Mouse (Mus musculus): ENCODE measurements around the gene Vmn1r223. TPM values are rescaled to one million over a fixed set of nuclear protein-coding genes. Genes with fewer than 3 reads are reported as not detected.

Gene Vmn1r223
- not detected for total RNA-seq (2023)

DNA sequence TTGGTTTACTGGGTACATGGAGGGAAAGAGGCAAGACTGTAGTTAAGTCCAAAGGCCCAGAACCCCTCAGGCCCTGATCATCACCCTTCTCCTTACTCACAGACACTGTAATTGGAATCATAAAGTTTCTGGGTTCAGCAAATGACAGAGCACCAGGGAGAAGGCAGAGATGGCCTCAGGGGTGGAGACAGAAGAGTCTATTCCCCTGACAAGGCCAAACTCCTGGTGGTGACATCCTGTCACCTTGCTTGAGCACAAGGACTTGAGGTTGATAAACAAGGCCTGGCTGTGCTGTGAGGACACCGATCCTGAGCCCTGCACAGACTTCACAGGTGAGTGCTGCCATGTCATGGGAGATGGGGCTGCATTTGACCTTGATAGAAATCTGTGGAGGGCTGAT, at the start of gene Vmn1r223:
TSS of gene Vmn1r223 (plus strand) at position 301 of the 400 bp plus-strand sequence.

DNA sequence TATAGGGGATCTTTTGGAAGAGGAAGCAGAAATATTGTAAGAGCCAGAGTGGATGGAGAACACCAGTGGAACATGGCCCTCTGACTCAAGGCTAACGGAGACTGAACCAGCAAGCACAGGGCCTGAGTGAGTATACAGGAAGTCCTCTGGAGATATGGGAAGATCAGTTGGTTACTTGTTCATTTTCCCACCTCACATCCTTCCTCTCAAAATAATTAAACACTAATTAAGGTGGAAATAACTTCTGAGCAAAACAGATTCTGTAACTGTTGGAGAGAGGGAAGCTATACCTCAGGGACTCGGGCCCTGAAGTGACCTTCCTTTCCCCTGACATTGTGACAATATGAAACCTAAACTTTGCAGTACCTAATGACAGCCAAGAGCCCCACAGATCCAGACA, 33.1 kb upstream of the Vmn1r223 start, which contains the start of gene Vmn1r221:
TSS of gene Vmn1r221 (plus strand) at position 301 of the 400 bp plus-strand sequence.

DNA sequence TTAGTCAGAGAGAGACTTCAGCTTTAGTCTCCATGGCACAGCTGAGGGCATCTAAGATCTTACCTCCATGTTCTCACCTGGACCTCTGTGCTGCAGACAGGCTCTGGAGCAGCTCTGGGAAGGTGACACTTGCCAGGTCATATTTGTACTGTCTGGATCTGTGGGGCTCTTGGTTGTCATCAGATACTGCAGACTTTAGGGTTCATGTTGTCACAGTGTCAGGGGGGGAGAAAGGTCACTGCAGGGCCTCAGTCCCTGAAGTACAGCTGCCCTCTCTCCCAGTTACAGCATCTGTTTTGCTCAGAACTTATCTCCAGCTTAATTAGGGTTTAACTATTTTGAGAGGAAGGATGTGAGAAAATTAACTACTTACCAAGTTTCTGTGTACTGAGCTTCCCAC, 11.1 kb upstream of the Vmn1r223 start, which contains the start of gene Vmn1r222:
TSS of gene Vmn1r222 (minus strand) at position 101 of the 400 bp plus-strand sequence.

Other genes starting within 250 kb of the Vmn1r223 start
- gene Vmn1r213, start 239.5 kb upstream of the Vmn1r223 start, total RNA-seq (2023): not detected
- gene Vmn1r214, start 216.7 kb upstream of the Vmn1r223 start, total RNA-seq (2023): not detected
- not detected for gene Vmn1r215, start 179.1 kb upstream of the Vmn1r223 start, total RNA-seq (2023)
- gene Vmn1r217, start 128.9 kb upstream of the Vmn1r223 start, total RNA-seq (2023): not detected
- not detected for gene Vmn1r218, start 114.0 kb upstream of the Vmn1r223 start, total RNA-seq (2023)
- not detected for gene Vmn1r219, start 87.8 kb upstream of the Vmn1r223 start, total RNA-seq (2023)
- not detected for gene Vmn1r220, start 59.2 kb upstream of the Vmn1r223 start, total RNA-seq (2023)
- not detected for gene Vmn1r221, start 33.0 kb upstream of the Vmn1r223 start, total RNA-seq (2023)
- not detected for gene Vmn1r222, start 11.2 kb upstream of the Vmn1r223 start, total RNA-seq (2023)
- 10 to 100 TPM; 20.0 to 22.2 TPM for gene Zfp322a, start 122.1 kb downstream of the Vmn1r223 start, total RNA-seq (2023)
- 10 to 100 TPM; 19.1 to 21.9 TPM for gene Abt1, start 176.7 kb downstream of the Vmn1r223 start, total RNA-seq (2023)
- not detected for gene Btn1a1, start 218.8 kb downstream of the Vmn1r223 start, total RNA-seq (2023)
- not detected for gene Btn2a2, start 241.7 kb downstream of the Vmn1r223 start, total RNA-seq (2023)

All from T-cell, adult 66 days (primary cell).